Mouse (Mus musculus) MEL (cell line): Measurements from ENCODE around the gene Bnc2. TPM values are rescaled to one million over a fixed set of nuclear protein-coding genes. Genes with fewer than 3 reads are reported as not detected.

Experiments used
- DNase-seq: peaks from one replicate; pipeline ENCODE4 v3.0.0; 2011; ENCODE audit warnings: low read depth, low spot score
- H3K27ac ChIP-seq: 2 replicates; pipeline ENCODE4 v1.5.1; 2012; ENCODE audit warnings: low read depth, mild to moderate bottlenecking, control low read depth, low read length, moderate library complexity; ENCODE audit not compliant: control insufficient read depth
- H3K27me3 ChIP-seq, 2 experiments: fragments of 150-350 bp in 1 of 2; sonication (generic) in 1 of 2; 2 replicates each; pipeline ENCODE4 v1.6.1; 2012; ENCODE audit warnings: low read length in 2 of 2, mild to moderate bottlenecking in 2 of 2, improper control_type of control experiment in 1 of 2, moderate library complexity in 1 of 2; ENCODE audit not compliant: insufficient read depth in 2 of 2, control insufficient read depth in 1 of 2
- H3K36me3 ChIP-seq, 2 experiments: 2 replicates each; pipeline ENCODE4 v1.6.1; 2012 to 2014; ENCODE audit warnings: low read length in 2 of 2, improper control_type of control experiment in 1 of 2, inconsistent platforms in 1 of 2, mild to moderate bottlenecking in 1 of 2; ENCODE audit not compliant: insufficient read depth in 2 of 2, control insufficient read depth in 1 of 2
- H3K4me1 ChIP-seq, 2 experiments: fragments of 150-350 bp in 1 of 2; sonication (generic) in 1 of 2; 2 replicates each; pipeline ENCODE4 v1.6.1; 2012; ENCODE audit warnings: low read length in 2 of 2, improper control_type of control experiment in 1 of 2, mild to moderate bottlenecking in 1 of 2; ENCODE audit not compliant: insufficient read depth in 2 of 2, control insufficient read depth in 1 of 2
- H3K4me3 ChIP-seq, 2 experiments: fragments of 150-350 bp in 1 of 2; sonication (generic) in 1 of 2; 2 replicates each; pipeline ENCODE4 v1.5.1; 2012; ENCODE audit warnings: low read depth in 2 of 2, low read length in 2 of 2, mild to moderate bottlenecking in 2 of 2, moderate library complexity in 2 of 2, control low read depth in 1 of 2, improper control_type of control experiment in 1 of 2; ENCODE audit not compliant: control insufficient read depth in 1 of 2, insufficient read depth in 1 of 2
- H3K79me2 ChIP-seq: 2 replicates; pipeline ENCODE4 v1.6.1; 2012; ENCODE audit warnings: mild to moderate bottlenecking, low read length, moderate library complexity; ENCODE audit not compliant: control insufficient read depth, poor library complexity, insufficient read depth
- H3K9ac ChIP-seq: 2 replicates; pipeline ENCODE4 v1.6.1; 2012; ENCODE audit warnings: low read depth, mild to moderate bottlenecking, control low read depth, low read length, moderate library complexity; ENCODE audit not compliant: control insufficient read depth, poor library complexity, severe bottlenecking
- H3K9me3 ChIP-seq: fragments of 150-350 bp; sonication (generic); replicated peaks from 2 replicates; pipeline ENCODE4 v1.6.1; 2012; ENCODE audit warnings: mild to moderate bottlenecking, low read length, improper control_type of control experiment, moderate library complexity; ENCODE audit not compliant: insufficient read depth
- BHLHE40 ChIP-seq: IDR thresholded peaks from 2 replicates; pipeline ENCODE4 v1.6.1; 2012; ENCODE audit warnings: low read depth, mild to moderate bottlenecking, inconsistent platforms, low read length, improper control_type of control experiment, borderline replicate concordance
- CHD2 ChIP-seq: IDR thresholded peaks from 2 replicates; pipeline ENCODE4 v1.6.1; 2011; ENCODE audit warnings: low read length, improper control_type of control experiment
- ETS1 ChIP-seq: IDR thresholded peaks from 2 replicates; pipeline ENCODE4 v1.6.1; 2012; ENCODE audit warnings: low read depth, mild to moderate bottlenecking, inconsistent platforms, low read length, improper control_type of control experiment, moderate library complexity
- GABPA ChIP-seq: IDR thresholded peaks from 2 replicates; pipeline ENCODE4 v1.6.1; 2012; ENCODE audit warnings: low read depth, mild to moderate bottlenecking, inconsistent platforms, low read length, improper control_type of control experiment, moderate library complexity
- GATA1 ChIP-seq: IDR thresholded peaks from 2 replicates; pipeline ENCODE4 v1.6.1; 2011; ENCODE audit warnings: low read depth, low read length, improper control_type of control experiment
- HCFC1 ChIP-seq: IDR thresholded peaks from 2 replicates; pipeline ENCODE4 v1.6.1; 2012; ENCODE audit warnings: low read depth, mild to moderate bottlenecking, inconsistent platforms, low read length, improper control_type of control experiment, moderate library complexity
- JUND ChIP-seq: IDR thresholded peaks from 2 replicates; pipeline ENCODE4 v1.6.1; 2011; ENCODE audit warnings: low read depth, mild to moderate bottlenecking, improper control_type of control experiment, low read length
- KAT2A ChIP-seq: conservative IDR thresholded peaks from 2 replicates; pipeline ENCODE4 v1.6.1; 2012; ENCODE audit warnings: low read depth, low read length, improper control_type of control experiment, inconsistent platforms
- MAFK ChIP-seq: IDR thresholded peaks from 2 replicates; pipeline ENCODE4 v1.6.1; 2011; ENCODE audit warnings: low read depth, mild to moderate bottlenecking, low read length, improper control_type of control experiment, borderline replicate concordance
- MAX ChIP-seq: IDR thresholded peaks from 2 replicates; pipeline ENCODE4 v1.6.1; 2011; ENCODE audit warnings: low read length, improper control_type of control experiment
- MAZ ChIP-seq: IDR thresholded peaks from 2 replicates; pipeline ENCODE4 v1.6.1; 2012; ENCODE audit warnings: low read depth, mild to moderate bottlenecking, inconsistent platforms, low read length, improper control_type of control experiment
- MEF2A ChIP-seq: IDR thresholded peaks from 2 replicates; pipeline ENCODE4 v1.6.1; 2014; ENCODE audit warnings: low read depth, mild to moderate bottlenecking, inconsistent platforms, low read length, improper control_type of control experiment; ENCODE audit not compliant: poor library complexity, insufficient replicate concordance, severe bottlenecking; ENCODE audit errors: extremely low read depth
- MYC ChIP-seq: IDR thresholded peaks from 2 replicates; pipeline ENCODE4 v1.6.1; 2011; ENCODE audit warnings: low read depth, mild to moderate bottlenecking, low read length, improper control_type of control experiment, moderate library complexity
- NELFE ChIP-seq: IDR thresholded peaks from 2 replicates; pipeline ENCODE4 v1.6.1; 2011; ENCODE audit warnings: low read depth, low read length, improper control_type of control experiment
- NRF1 ChIP-seq: IDR thresholded peaks from 2 replicates; pipeline ENCODE4 v1.6.1; 2014; ENCODE audit warnings: low read depth, mild to moderate bottlenecking, inconsistent platforms, low read length, improper control_type of control experiment, moderate library complexity; ENCODE audit not compliant: poor library complexity, insufficient read depth, severe bottlenecking
- POLR2A ChIP-seq, 2 experiments: IDR thresholded peaks; 2 replicates each; pipeline ENCODE4 v1.6.1; 2011 to 2012; ENCODE audit warnings: low read length in 2 of 2, mild to moderate bottlenecking in 2 of 2, control low read depth in 1 of 2, improper control_type of control experiment in 1 of 2, low read depth in 1 of 2, moderate library complexity in 1 of 2; ENCODE audit not compliant: control insufficient read depth in 1 of 2, insufficient read depth in 1 of 2, poor library complexity in 1 of 2
- POLR2AphosphoS2 ChIP-seq: IDR thresholded peaks from 2 replicates; pipeline ENCODE4 v1.6.1; 2011; ENCODE audit warnings: low read length, improper control_type of control experiment
- POLR2AphosphoS5 ChIP-seq: IDR thresholded peaks from 2 replicates; pipeline ENCODE4 v1.6.1; 2012; ENCODE audit warnings: low read depth, borderline replicate concordance, mild to moderate bottlenecking, inconsistent platforms, low read length, moderate library complexity, mixed read lengths
- RCOR1 ChIP-seq: IDR thresholded peaks from 2 replicates; pipeline ENCODE4 v1.6.1; 2012; ENCODE audit warnings: low read depth, mild to moderate bottlenecking, inconsistent platforms, low read length, improper control_type of control experiment
- TAL1 ChIP-seq: IDR thresholded peaks from 2 replicates; pipeline ENCODE4 v1.6.1; 2012; ENCODE audit warnings: mild to moderate bottlenecking, inconsistent platforms, low read length, moderate library complexity, mixed read lengths
- USF1 ChIP-seq: IDR thresholded peaks from 2 replicates; pipeline ENCODE4 v1.6.1; 2014; ENCODE audit warnings: low read depth, mild to moderate bottlenecking, inconsistent platforms, low read length, improper control_type of control experiment, moderate library complexity
- USF2 ChIP-seq, 2 experiments: IDR thresholded peaks; 2 replicates each; pipeline ENCODE4 v1.6.1; 2011 to 2012; ENCODE audit warnings: improper control_type of control experiment in 2 of 2, low read length in 2 of 2, borderline replicate concordance in 1 of 2, inconsistent platforms in 1 of 2, low read depth in 1 of 2, mild to moderate bottlenecking in 1 of 2; ENCODE audit not compliant: insufficient read depth in 1 of 2
- ZKSCAN1 ChIP-seq: IDR thresholded peaks from 2 replicates; pipeline ENCODE4 v1.6.1; 2012; ENCODE audit warnings: low read depth, mild to moderate bottlenecking, inconsistent platforms, low read length, improper control_type of control experiment, moderate library complexity
- ZMIZ1 ChIP-seq: IDR thresholded peaks from 2 replicates; pipeline ENCODE4 v1.6.1; 2012; ENCODE audit warnings: low read depth, mild to moderate bottlenecking, inconsistent platforms, low read length, improper control_type of control experiment, moderate library complexity
- ZNF384 ChIP-seq: IDR thresholded peaks from 2 replicates; pipeline ENCODE4 v1.6.1; 2012; ENCODE audit warnings: low read depth, mild to moderate bottlenecking, inconsistent platforms, low read length, improper control_type of control experiment
- polyA plus RNA-seq, 2 experiments: library from polyadenylated mRNA; stranded (reverse) in 1 of 2; unstranded in 1 of 2; fragments of >175 nt in 1 of 2; fragments of >200 nt in 1 of 2; gene quantifications; 2 replicates each; pipeline versions ENCODE4 v1.2.1 to v1.2.4; 2012; ENCODE audit warnings: low replicate concordance in 2 of 2, low read depth in 1 of 2; ENCODE audit not compliant: insufficient read length in 2 of 2, insufficient read depth in 1 of 2, missing spikeins in 1 of 2
- total RNA-seq: library from RNA; depleted of rRNA; stranded (reverse); fragments of 300-350 nt; gene quantifications from 2 replicates; pipeline ENCODE4 v1.2.3, GENCODE M21; 2012

Gene Bnc2
- total and polyA plus RNA-seq, 3 experiments = not detected

DNA sequence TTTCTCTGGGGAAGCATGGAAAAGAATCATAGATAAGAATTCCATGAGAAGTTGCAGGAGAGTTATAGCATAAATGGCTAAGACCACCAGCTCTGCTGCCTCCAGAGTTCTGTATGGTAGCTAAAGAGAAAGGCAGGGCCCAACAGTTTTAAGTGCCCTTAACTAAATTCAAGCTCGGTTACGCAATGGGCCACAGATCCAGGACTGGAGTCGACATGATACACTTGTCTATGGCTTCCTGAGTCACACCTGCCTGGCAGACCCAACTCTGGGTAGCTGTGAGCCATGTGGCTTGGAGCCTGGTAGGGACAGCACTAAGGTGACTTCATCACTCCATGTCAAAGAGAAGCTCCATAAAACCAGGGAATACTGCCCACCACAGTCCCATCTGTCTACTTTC, 53.3 kb downstream of the Bnc2 start:
- no peaks in the 10 kb centered on the region for H3K9me3 ChIP-seq
- no peaks in the 10 kb centered on the region for H3K79me2 ChIP-seq
- H3K9ac ChIP-seq = no peak overlapping the region
- H3K4me1 ChIP-seq = no peaks in the 10 kb centered on the region
- H3K27ac ChIP-seq = no peak overlapping the region
- H3K27me3 ChIP-seq = no peaks in the 10 kb centered on the region
- no peak overlapping the region for H3K4me3 ChIP-seq
- no peaks in the 10 kb centered on the region for H3K36me3 ChIP-seq
- DNase-seq = no peak
- no peak for TF ChIP-seq JUND
- no peak for TF ChIP-seq TAL1
- no peak for TF ChIP-seq GATA1
- TF ChIP-seq NRF1 = no peak
- TF ChIP-seq POLR2A (IDR thresholded peaks at IDR 0.05; ENCODE audit: control insufficient read depth in 1 of 2, insufficient read depth in 1 of 2, low read depth in 1 of 2, low read length in 2 of 2, poor library complexity in 1 of 2) = no peak
- no peak for TF ChIP-seq ETS1
- no peak for TF ChIP-seq CHD2
- TF ChIP-seq MEF2A = no peak
- no peak for TF ChIP-seq MAZ
- TF ChIP-seq MAX = no peak
- no peak for TF ChIP-seq POLR2AphosphoS2
- TF ChIP-seq MYC = no peak
- TF ChIP-seq HCFC1 = no peak
- TF ChIP-seq USF2 (IDR thresholded peaks at IDR 0.05; ENCODE audit: borderline replicate concordance in 1 of 2, insufficient read depth in 1 of 2, low read depth in 1 of 2, low read length in 2 of 2) = no peak
- no peak for TF ChIP-seq NELFE

DNA sequence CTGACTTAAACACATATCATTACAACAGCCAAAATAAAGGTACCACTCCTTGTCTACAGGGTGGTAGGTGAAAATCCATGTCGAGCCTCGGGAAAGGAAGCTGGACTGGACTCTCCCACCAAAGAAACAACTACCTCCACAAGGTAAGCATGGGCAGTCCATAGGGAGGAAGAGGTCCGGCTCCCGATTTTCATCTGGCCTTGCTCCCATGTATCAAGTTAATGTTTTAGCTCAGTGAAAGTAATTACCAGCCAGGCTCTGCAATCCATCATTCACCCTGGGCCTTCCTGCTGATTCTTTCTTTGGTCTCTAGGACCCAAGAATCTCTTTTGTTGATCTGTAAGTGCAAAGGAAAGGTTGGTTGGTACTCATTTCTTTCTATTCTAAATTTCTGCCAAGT, 65.2 kb downstream of the Bnc2 start:
- H3K36me3 ChIP-seq = no peaks in the 10 kb centered on the region
- H3K4me1 ChIP-seq = no peaks in the 10 kb centered on the region
- H3K27ac ChIP-seq = no peak overlapping the region
- no peak for DNase-seq
- H3K9me3 ChIP-seq = no peaks in the 10 kb centered on the region
- H3K9ac ChIP-seq = no peak overlapping the region
- no peaks in the 10 kb centered on the region for H3K27me3 ChIP-seq
- no peak overlapping the region for H3K4me3 ChIP-seq
- H3K79me2 ChIP-seq = no peaks in the 10 kb centered on the region
- no peak for TF ChIP-seq MAFK
- TF ChIP-seq KAT2A = no peak
- TF ChIP-seq USF1 = no peak
- no peak for TF ChIP-seq ZMIZ1
- TF ChIP-seq BHLHE40 = no peak
- TF ChIP-seq GATA1 = no peak
- no peak for TF ChIP-seq ZKSCAN1
- no peak for TF ChIP-seq RCOR1
- no peak for TF ChIP-seq ZNF384
- no peak for TF ChIP-seq GABPA
- TF ChIP-seq ETS1 = no peak
- no peak for TF ChIP-seq POLR2AphosphoS5
